Mouse (Mus musculus) brain, embryonic 14.5 days (tissue): ENCODE data around the gene Nps. TPM values are rescaled to one million over a fixed set of nuclear protein-coding genes. Genes with fewer than 3 reads are reported as not detected.
A peak's percentile ranks its signal among the peaks of the same experiment; 100 is the strongest.
"Not testable (repeated sequence)": the region's sequence is repeated elsewhere in the genome, so short reads cannot be mapped to it uniquely, and the experiment has no call there.

Source experiments
- DNase-seq: peaks from one replicate; pipeline ENCODE4 v3.0.0-alpha.2; 2011; ENCODE audit warnings: low read depth
- CTCF ChIP-seq: fragments of 200-500 bp; IDR thresholded peaks from 2 replicates; pipeline ENCODE4 v1.5.1; 2012; ENCODE audit warnings: inconsistent platforms, mild to moderate bottlenecking, moderate library complexity, borderline replicate concordance; ENCODE audit not compliant: insufficient read depth, insufficient read length; ENCODE audit errors: extremely low read depth
- POLR2A ChIP-seq: fragments of 200-500 bp; IDR thresholded peaks from 2 replicates; pipeline ENCODE4 v1.6.1; 2012; ENCODE audit warnings: mild to moderate bottlenecking, inconsistent platforms, borderline replicate concordance; ENCODE audit not compliant: poor library complexity, insufficient read depth, insufficient read length, severe bottlenecking; ENCODE audit errors: extremely low read depth
- polyA plus RNA-seq: library from polyadenylated mRNA; depleted of rRNA; stranded (reverse); fragments of >200 nt; gene quantifications from 2 replicates; pipeline ENCODE4 v1.2.3, GENCODE M21; 2012; rRNA removed

Gene Nps
- polyA plus RNA-seq = 0.10 and 0.11 TPM in 2 replicates

DNA sequence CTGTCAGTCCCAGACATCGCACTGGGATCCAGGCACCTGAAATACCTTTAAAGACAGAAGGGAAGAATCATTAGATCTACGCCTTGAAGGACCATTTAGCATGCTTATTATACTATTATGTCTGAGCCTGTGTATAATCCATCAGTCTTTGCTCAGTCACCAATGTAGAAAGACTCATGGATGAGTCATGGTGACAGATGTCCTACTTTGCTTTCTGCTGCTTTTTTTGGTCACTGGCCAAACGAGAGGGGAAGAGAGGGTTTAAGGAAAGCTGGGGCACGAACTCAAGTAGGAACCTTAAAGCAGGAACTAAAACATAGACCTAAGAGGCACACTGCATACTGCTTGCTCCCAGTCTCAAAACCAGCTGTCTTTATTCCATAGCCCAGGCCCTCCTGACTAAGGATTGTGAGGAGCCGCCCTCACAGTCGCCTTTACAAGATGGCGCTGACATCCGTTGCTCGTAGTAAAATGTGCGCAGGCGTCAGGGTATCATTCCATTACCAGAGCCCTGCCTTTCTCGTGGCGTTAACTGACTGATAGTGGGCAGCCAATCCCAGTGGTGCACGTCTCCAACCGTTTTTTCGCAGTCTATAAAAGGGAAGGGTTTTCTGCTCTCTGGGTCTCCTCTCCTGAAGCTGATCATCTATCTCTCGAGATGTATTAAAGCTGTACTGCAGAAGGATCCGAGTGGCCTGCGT is at the start of gene Nps:
Nps (plus strand) TSS at position 651 of the 701 bp plus-strand sequence.
- DNase-seq = not testable (repeated sequence)

- TF ChIP-seq CTCF = no peak
- TF ChIP-seq POLR2A = no peak
Observed at GRCm38 (mm10) chr7:135208947-135209567, 49.4 kb upstream of the Nps start.

DNA sequence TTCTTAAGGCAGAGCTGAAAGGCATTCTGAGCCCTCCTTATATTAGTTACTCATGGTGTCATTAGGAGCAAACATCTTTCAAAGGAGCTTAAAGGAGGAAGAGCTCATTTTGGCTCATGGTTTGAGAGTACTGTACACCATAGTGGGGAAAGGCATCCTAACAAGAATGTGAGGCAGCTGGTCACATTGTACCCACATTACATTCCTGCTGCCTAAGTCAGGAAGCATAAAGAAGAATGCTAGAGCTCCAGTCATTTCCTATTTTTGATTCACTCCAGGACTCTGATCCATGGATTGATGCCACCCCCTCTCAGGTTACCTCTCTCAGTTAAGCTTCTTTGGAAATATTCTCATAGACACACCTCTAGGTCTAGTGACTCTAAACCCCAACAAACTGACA is 48.2 kb upstream of the Nps start:
- DNase-seq = no peak
- no peak for TF ChIP-seq POLR2A
- no peak for TF ChIP-seq CTCF

More at GRCm38 (mm10) chr7:135208947-135209567, 49.4 kb upstream of the Nps start:
- no peak for DNase-seq

- DNase-seq = no peak
- TF ChIP-seq POLR2A (no peak), CTCF (no peak)
Observed at GRCm38 (mm10) chr7:135210831-135211230, 47.7 kb upstream of the Nps start.

GRCm38 (mm10) chr7:135212505-135212904 is 46.0 kb upstream of the Nps start:
- TF ChIP-seq POLR2A (no peak), CTCF (no peak)
- no peak for DNase-seq

- TF ChIP-seq POLR2A (no peak), CTCF (no peak)
- DNase-seq = no peak
Observed at GRCm38 (mm10) chr7:135221475-135221874, 37.0 kb upstream of the Nps start.

GRCm38 (mm10) chr7:135226021-135226420 is 32.5 kb upstream of the Nps start:
- TF ChIP-seq CTCF (no peak), POLR2A (no peak)
- DNase-seq = no peak

GRCm38 (mm10) chr7:135237152-135237551 is 21.4 kb upstream of the Nps start:
- peak; percentile 19 for DNase-seq
- TF ChIP-seq CTCF = no peak
- no peak for TF ChIP-seq POLR2A

DNA sequence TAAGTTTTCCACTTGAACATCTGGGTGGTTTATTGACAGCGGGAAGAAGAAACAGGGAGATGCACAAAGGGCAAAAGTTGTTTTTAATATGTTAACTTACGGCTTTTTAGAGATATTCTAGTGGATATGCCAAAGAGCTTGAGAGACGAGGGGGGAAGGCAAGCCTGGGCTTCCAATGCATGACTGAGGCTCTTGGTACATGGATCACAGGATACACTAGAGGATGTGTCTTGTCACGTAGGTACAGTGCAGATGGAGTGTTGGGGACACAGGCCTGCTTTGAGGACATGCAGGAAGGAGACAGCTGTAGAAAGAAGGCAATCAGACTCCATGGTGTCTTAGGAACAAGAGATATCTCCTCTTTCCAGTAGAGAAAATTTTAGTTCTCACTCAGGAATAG is 19.1 kb upstream of the Nps start:
- no peak for DNase-seq
- TF ChIP-seq POLR2A = no peak
- no peak for TF ChIP-seq CTCF

GRCm38 (mm10) chr7:135240006-135240405 is 18.5 kb upstream of the Nps start:
- TF ChIP-seq CTCF = no peak
- TF ChIP-seq POLR2A = no peak

GRCm38 (mm10) chr7:135240636-135241035 is 17.9 kb upstream of the Nps start:
- no peak for DNase-seq
- no peak for TF ChIP-seq POLR2A
- no peak for TF ChIP-seq CTCF

More at GRCm38 (mm10) chr7:135240006-135240405, 18.5 kb upstream of the Nps start:
- no peak for DNase-seq
